ENCODE assay signal across 8 mouse cellular contexts in the genomic region with DNA sequence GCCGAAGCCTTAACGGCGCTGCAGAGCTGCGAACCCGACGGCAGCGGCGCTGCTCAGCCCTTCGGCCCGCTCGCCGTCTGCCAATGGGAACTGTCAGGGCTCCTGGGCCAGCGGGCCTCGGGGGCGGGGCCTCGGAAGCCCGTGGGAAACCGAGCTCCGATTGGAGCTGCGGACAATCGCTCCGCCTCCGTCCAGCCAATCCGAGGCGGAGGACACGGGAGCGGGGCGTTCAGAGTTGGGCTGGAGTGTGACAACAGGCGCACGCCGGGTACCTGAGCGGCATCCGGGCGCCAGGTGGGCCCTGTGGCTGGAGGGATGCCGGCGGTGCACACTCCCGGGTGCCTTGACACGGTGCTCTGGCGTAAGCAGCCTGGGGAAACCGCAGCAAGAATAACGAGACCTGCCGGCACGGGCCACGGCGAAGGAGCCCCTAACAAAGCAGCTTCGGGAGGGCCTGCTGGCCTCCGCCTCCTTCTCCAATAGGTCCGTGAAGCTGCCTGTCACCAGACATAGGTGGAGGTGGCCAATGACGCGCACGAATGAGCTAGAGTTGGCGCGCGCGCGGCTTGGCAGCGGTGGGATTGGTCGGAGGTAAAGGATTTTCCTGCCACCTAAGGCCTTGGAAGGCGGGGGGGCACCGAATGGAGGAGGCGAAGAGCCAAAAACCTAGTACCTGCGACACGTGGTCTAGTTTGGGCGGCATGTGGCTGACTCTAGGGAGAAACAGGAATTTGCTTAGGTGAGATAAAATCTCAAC. TPM values are rescaled to one million over a fixed set of nuclear protein-coding genes. Genes with fewer than 3 reads are reported as not detected.
DNase-seq lines count a peak whose midpoint lies in the region; ATAC-seq lines count a peak whose summit lies in the region.

Gene Tiam1, minus strand, starts transcription at position 10 of the 757 bp plus-strand sequence.

- WGBS in embryonic facial prominence, embryonic 12.5 days: under 1% methylated on average over 64 of the region's 64 CpGs
- 0% methylated on average over 59 of the region's 64 CpGs for WGBS in midbrain, embryonic 11.5 days

- H3K9me3 ChIP-seq in embryonic facial prominence, embryonic 12.5 days: no peaks in the 10 kb centered on the region
- no peaks in the 10 kb centered on the region for H3K9me3 ChIP-seq in midbrain, embryonic 11.5 days (ENCODE audit: control insufficient read depth, low read length)

- peak within 1 kb of the TSS; percentile 78 for H3K9ac ChIP-seq in embryonic facial prominence, embryonic 12.5 days
- peak within 1 kb of the TSS; percentile 88 for H3K9ac ChIP-seq in midbrain, embryonic 11.5 days (ENCODE audit: low read length)

- peak; percentile 96 for ATAC-seq in embryonic facial prominence, embryonic 12.5 days (ENCODE audit: insufficient number of reproducible peaks, insufficient read depth, low FRiP score, low TSS enrichment)
- peak; percentile 98 for ATAC-seq in midbrain, embryonic 11.5 days (ENCODE audit: low FRiP score)

- peak; percentile 97 to 98 for DNase-seq in adrenal gland, postnatal 36 days
- DNase-seq in heart, adult 11 months: peak; percentile 100
- DNase-seq in kidney, adult 11 months: peak; percentile 97
- DNase-seq in left cerebral cortex, postnatal 4 days: peak; percentile 99
- peak; percentile 99 for DNase-seq in midbrain, embryonic 11.5 days (ENCODE audit: low spot score, missing footprints)
- peak; percentile 99 for DNase-seq in right cerebral cortex, postnatal 4 days
- peak; percentile 99 for DNase-seq in yolk sac, embryonic 10.5 days (ENCODE audit: low spot score)

- H3K4me1 ChIP-seq in embryonic facial prominence, embryonic 12.5 days: peaks cover 35% of the 10 kb centered on the region
- peaks cover 15% of the 10 kb centered on the region for H3K4me1 ChIP-seq in midbrain, embryonic 11.5 days (ENCODE audit: control insufficient read depth, insufficient read depth, low read length)

- H3K36me3 ChIP-seq in embryonic facial prominence, embryonic 12.5 days: no peaks in the 10 kb centered on the region
- H3K36me3 ChIP-seq in midbrain, embryonic 11.5 days (ENCODE audit: control insufficient read depth, insufficient read depth, low read length): no peaks in the 10 kb centered on the region

- intact Hi-C loops in left cerebral cortex, postnatal 4 days (cut with DNase I): no loop called here

- H3K27me3 ChIP-seq in embryonic facial prominence, embryonic 12.5 days: no peaks in the 10 kb centered on the region
- peaks cover 24% of the 10 kb centered on the region for H3K27me3 ChIP-seq in midbrain, embryonic 11.5 days (ENCODE audit: control insufficient read depth, insufficient read depth, low read length)

- peak within 1 kb of the TSS; percentile 85 for H3K4me2 ChIP-seq in embryonic facial prominence, embryonic 12.5 days (replicated peaks)
- H3K4me2 ChIP-seq in midbrain, embryonic 11.5 days: peak within 1 kb of the TSS; percentile 96

- H3K4me3 ChIP-seq in embryonic facial prominence, embryonic 12.5 days: peak within 1 kb of the TSS; percentile 72
- peak within 1 kb of the TSS; percentile 64 for H3K4me3 ChIP-seq in midbrain, embryonic 11.5 days (ENCODE audit: low read depth, low read length)

- H3K27ac ChIP-seq in embryonic facial prominence, embryonic 12.5 days: peak within 1 kb of the TSS; percentile 88
- H3K27ac ChIP-seq in midbrain, embryonic 11.5 days (ENCODE audit: low read depth, low read length): no peak within 1 kb of the TSS

RNA-seq across cellular contexts. Expression of gene Tiam1, which starts in this region (rescaled TPM):
- total RNA-seq in adrenal gland, postnatal 36 days (2021): 10 to 100 TPM; 80.7 to 96.3 TPM
- polyA plus RNA-seq in embryonic facial prominence, embryonic 12.5 days (2016; fragmentation: Nextera tagmentation; extraction: Ambion mirVana): 38.9 and 39.1 TPM in 2 replicates
- total RNA-seq in left cerebral cortex, postnatal 4 days (2021): 10 to 100 TPM; 58.8 to 64.4 TPM
- polyA plus RNA-seq in midbrain, embryonic 11.5 days (2014; fragmentation: Nextera tagmentation; extraction: Ambion mirVana): 14.2 and 16.9 TPM in 2 replicates
